Mouse (Mus musculus) midbrain, postnatal 0 days (tissue): ENCODE measurements at regions not wholly inside any gene's neighbourhood (a gene's known extent, or its start where the extent isn't known, plus 50 kb on each side); places are given as distances from the start of the nearest gene placed in this dataset.
"Not testable (repeated sequence)": the region's sequence is repeated elsewhere in the genome, so short reads cannot be mapped to it uniquely, and the experiment has no call there.

Source experiments
- ATAC-seq: fragments of 200-750 bp; cut with Nextera tagmentation; 2 replicates; pipeline ENCODE4 v1.8.0; 2017; ENCODE audit warnings: moderate number of reproducible peaks, mild to moderate bottlenecking, moderate TSS enrichment, moderate library complexity; ENCODE audit not compliant: low FRiP score
- DNase-seq: peaks from one replicate; pipeline ENCODE4 v3.0.0-alpha.2; 2015; ENCODE audit warnings: low spot score
- H3K27ac ChIP-seq: fragments of 300-500 bp; sonication (generic); 2 replicates; pipeline ENCODE4 v1.5.1; 2014; ENCODE audit warnings: low read depth, mild to moderate bottlenecking, low read length, mixed read lengths
- H3K27me3 ChIP-seq: fragments of 300-500 bp; sonication (generic); 2 replicates; pipeline ENCODE4 v1.6.1; 2014; ENCODE audit warnings: low read length, control low read depth, mixed read lengths; ENCODE audit not compliant: insufficient read depth
- H3K36me3 ChIP-seq: fragments of 300-500 bp; sonication (generic); 2 replicates; pipeline ENCODE4 v1.6.1; 2014; ENCODE audit warnings: low read length, control low read depth, mixed read lengths; ENCODE audit not compliant: insufficient read depth
- H3K4me1 ChIP-seq: fragments of 300-500 bp; sonication (generic); 2 replicates; pipeline ENCODE4 v1.6.1; 2014; ENCODE audit warnings: mild to moderate bottlenecking, control low read depth, antibody characterized with exemption, low read length, mixed read lengths; ENCODE audit not compliant: insufficient read depth
- H3K4me2 ChIP-seq: fragments of 300-500 bp; sonication (generic); 2 replicates; pipeline ENCODE4 v1.6.1; 2014; ENCODE audit warnings: low read depth, mild to moderate bottlenecking, low read length, mixed read lengths; ENCODE audit not compliant: poor library complexity, severe bottlenecking
- H3K4me3 ChIP-seq: fragments of 300-500 bp; sonication (generic); 2 replicates; pipeline ENCODE4 v1.5.1; 2014; ENCODE audit warnings: low read depth, mild to moderate bottlenecking, low read length, moderate library complexity
- H3K9ac ChIP-seq: fragments of 300-500 bp; sonication (generic); replicated peaks from 2 replicates; pipeline ENCODE4 v1.6.1; 2014; ENCODE audit warnings: mild to moderate bottlenecking, low read length, moderate library complexity, mixed read lengths; ENCODE audit not compliant: poor library complexity, severe bottlenecking
- H3K9me3 ChIP-seq: fragments of 300-500 bp; sonication (generic); 2 replicates; pipeline ENCODE4 v1.6.1; 2016; ENCODE audit warnings: low read length, control low read depth
- CTCF ChIP-seq: IDR thresholded peaks from 2 replicates; pipeline ENCODE4 v1.5.1; 2016; ENCODE audit warnings: antibody characterized with exemption, mild to moderate bottlenecking
- WGBS: fragments of 180-500 bp; shearing (Covaris S2); extraction: QIAGEN DNeasy Blood & Tissue Kit; methylation state at CpG from one replicate; pipeline ENCODE4 v1.1.7; 2014; 5-methylcytosine and 5-hydroxymethylcytosine counted together

- H3K4me1 ChIP-seq: not testable (repeated sequence)
Measured at GRCm38 (mm10) chr4:20895081-20895480, 790.7 kb downstream of the Prdm13 start.

DNA sequence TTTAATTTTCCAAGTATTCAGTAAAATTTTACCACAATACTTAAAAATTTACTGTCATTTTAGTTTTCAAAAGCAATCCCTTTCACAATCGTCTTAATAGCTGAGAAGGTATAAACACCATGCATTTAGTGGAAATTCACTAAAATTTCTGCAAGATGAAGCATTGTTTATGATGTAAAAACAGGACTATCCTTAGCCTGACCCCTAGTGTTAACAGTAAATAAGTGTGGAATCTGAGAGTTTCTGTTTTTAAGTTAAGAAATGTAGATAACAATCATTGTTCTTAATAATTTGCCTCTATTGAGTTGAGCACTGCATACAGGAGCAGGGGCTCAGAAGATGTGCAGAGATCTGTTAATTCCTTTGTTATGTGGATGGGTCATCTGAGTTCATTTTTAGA is 791.9 kb downstream of the Prdm13 start:
- 53% methylated on average over 1 of the region's 1 CpGs for WGBS
- Histone ChIP-seq H3K4me2 (no peak overlapping the region), H3K9ac (no peak overlapping the region), H3K4me1 (no peaks in the 10 kb centered on the region), H3K4me3 (no peak overlapping the region), H3K27ac (no peak overlapping the region), H3K27me3 (no peaks in the 10 kb centered on the region), H3K36me3 (no peaks in the 10 kb centered on the region), H3K9me3 (no peaks in the 10 kb centered on the region)
- DNase-seq: peak; percentile 10
- peak; percentile 68 for TF ChIP-seq CTCF
- ATAC-seq: no peak

More at GRCm38 (mm10) chr4:20895081-20895480, 790.7 kb downstream of the Prdm13 start:
- H3K4me2 ChIP-seq, H3K9me3 ChIP-seq, H3K36me3 ChIP-seq, ATAC-seq, H3K27me3 ChIP-seq, H3K9ac ChIP-seq, DNase-seq, H3K4me3 ChIP-seq, H3K27ac ChIP-seq: not testable (repeated sequence)
- WGBS: 17% methylated on average over 1 of the region's 1 CpGs

- Histone ChIP-seq H3K36me3 (no peaks in the 10 kb centered on the region), H3K9me3 (no peaks in the 10 kb centered on the region), H3K4me1 (no peaks in the 10 kb centered on the region), H3K27ac (no peak overlapping the region), H3K4me2 (no peak overlapping the region), H3K27me3 (no peaks in the 10 kb centered on the region), H3K9ac (no peak overlapping the region), H3K4me3 (no peak overlapping the region)
- WGBS: 94% methylated on average over 15 of the region's 15 CpGs
- DNase-seq (no peak), ATAC-seq (no peak)
- no peak for TF ChIP-seq CTCF
Measured at GRCm38 (mm10) chr4:20860696-20861428, 824.9 kb downstream of the Prdm13 start.

- H3K9me3 ChIP-seq, H3K9ac ChIP-seq, H3K27ac ChIP-seq, ATAC-seq, H3K4me3 ChIP-seq, H3K4me1 ChIP-seq, H3K4me2 ChIP-seq, H3K36me3 ChIP-seq, H3K27me3 ChIP-seq, DNase-seq: not testable (repeated sequence)
- 82% methylated on average over 8 of the region's 8 CpGs for WGBS
Measured at GRCm38 (mm10) chr4:20860066-20860465, 825.7 kb downstream of the Prdm13 start.

DNA sequence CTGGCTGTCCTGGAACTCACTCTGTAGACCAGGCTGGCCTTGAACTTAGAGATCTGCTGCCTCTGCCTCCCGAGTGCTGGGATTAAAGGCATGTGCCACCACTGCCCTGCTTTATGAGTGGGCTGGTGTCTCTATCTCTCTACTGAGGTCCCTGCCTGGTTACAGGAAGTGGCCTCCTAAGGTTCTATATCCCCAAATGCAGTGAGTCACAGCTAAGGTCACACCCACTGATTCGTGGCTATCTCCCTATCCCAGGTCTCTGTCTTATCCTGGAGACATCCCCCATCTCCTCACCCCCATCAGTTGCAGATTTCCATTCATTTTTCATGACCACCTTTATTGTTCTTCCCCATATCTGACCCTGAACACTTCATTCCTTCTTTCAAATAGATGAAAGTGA is 837.3 kb downstream of the Prdm13 start:
- Histone ChIP-seq H3K27ac (no peak overlapping the region), H3K36me3 (no peaks in the 10 kb centered on the region), H3K4me3 (no peak overlapping the region), H3K9ac (no peak overlapping the region), H3K9me3 (no peaks in the 10 kb centered on the region), H3K27me3 (no peaks in the 10 kb centered on the region), H3K4me1 (no peaks in the 10 kb centered on the region), H3K4me2 (no peak overlapping the region)
- ATAC-seq (no peak), DNase-seq (no peak)
- WGBS: 82% methylated on average over 2 of the region's 2 CpGs
- no peak for TF ChIP-seq CTCF

DNA sequence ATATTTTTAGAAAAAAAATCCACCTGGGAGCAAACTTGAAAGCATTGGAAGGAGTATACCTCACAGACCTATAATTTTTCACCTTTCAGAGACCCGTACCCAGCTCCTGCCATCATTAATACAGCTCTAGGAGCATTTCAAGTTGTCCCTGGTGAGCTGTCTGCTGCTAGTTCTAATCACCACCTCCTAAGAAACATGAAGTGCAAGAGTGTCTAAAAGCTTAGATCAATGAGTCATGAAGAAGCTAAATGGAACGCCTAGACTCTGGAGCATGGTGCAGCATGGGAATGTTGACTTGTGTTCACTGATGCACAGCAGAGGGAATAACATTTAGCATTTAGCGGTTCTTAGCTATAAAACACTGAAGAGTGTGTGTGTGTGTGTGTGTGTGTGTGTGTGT is 841.2 kb downstream of the Prdm13 start:
- no peak for TF ChIP-seq CTCF
- H3K4me3 ChIP-seq: no peak overlapping the region
- H3K27ac ChIP-seq: no peak overlapping the region
- DNase-seq (peak; percentile 13), ATAC-seq (peak; percentile 58; the same call in 1 of the 2 replicates)
- no peaks in the 10 kb centered on the region for H3K9me3 ChIP-seq
- WGBS: 64% methylated on average over 3 of the region's 3 CpGs
- no peaks in the 10 kb centered on the region for H3K4me1 ChIP-seq
- no peaks in the 10 kb centered on the region for H3K27me3 ChIP-seq
- H3K4me2 ChIP-seq: no peak overlapping the region
- no peaks in the 10 kb centered on the region for H3K36me3 ChIP-seq
- no peak overlapping the region for H3K9ac ChIP-seq
